Mouse (Mus musculus): ENCODE measurements around the gene Nudt6. TPM values are rescaled to one million over a fixed set of nuclear protein-coding genes. Genes with fewer than 3 reads are reported as not detected.

The Nudt6 gene
- total RNA-seq (2021) = 10 to 100 TPM; 15.0 to 15.1 TPM

- DNase-seq = peak; percentile 93
Measured at GRCm38 (mm10) chr3:37420072-37420471, at the start of gene Nudt6. Gene Nudt6, minus strand, starts transcription at chr3:37420211.

- no peak for DNase-seq
Measured at GRCm38 (mm10) chr3:37469353-37469752, 49.3 kb upstream of the Nudt6 start.

- DNase-seq = no peak
Measured at GRCm38 (mm10) chr3:37468170-37468569, 48.2 kb upstream of the Nudt6 start.

- no peak for DNase-seq
Measured at GRCm38 (mm10) chr3:37455992-37456391, 36.0 kb upstream of the Nudt6 start.

GRCm38 (mm10) chr3:37443409-37443808 lies 23.4 kb upstream of the Nudt6 start:
- DNase-seq = no peak

- DNase-seq = peak; percentile 45
Measured at GRCm38 (mm10) chr3:37439770-37440169, 19.8 kb upstream of the Nudt6 start.

- no peak for DNase-seq
Measured at GRCm38 (mm10) chr3:37430359-37430758, 10.3 kb upstream of the Nudt6 start.

GRCm38 (mm10) chr3:37426069-37426468 lies 6.1 kb upstream of the Nudt6 start:
- no peak for DNase-seq

GRCm38 (mm10) chr3:37421179-37421578 lies 1.2 kb upstream of the Nudt6 start:
- no peak for DNase-seq

GRCm38 (mm10) chr3:37420641-37421040 lies 630 bp upstream of the Nudt6 start:
- no peak for DNase-seq

GRCm38 (mm10) chr3:37419458-37419991 lies 486 bp downstream of the Nudt6 start, which contains the start of gene Spata5:
Gene Spata5, plus strand, starts transcription at chr3:37419896.
- DNase-seq = peak; percentile 98

GRCm38 (mm10) chr3:37418961-37419457 lies 1.0 kb downstream of the Nudt6 start:
- no peak for DNase-seq

- no peak for DNase-seq
Measured at GRCm38 (mm10) chr3:37418341-37418740, 1.7 kb downstream of the Nudt6 start.

GRCm38 (mm10) chr3:37414413-37414960 lies 5.5 kb downstream of the Nudt6 start:
- peak; percentile 88 for DNase-seq

- no peak for DNase-seq
Measured at GRCm38 (mm10) chr3:37413446-37413845, 6.6 kb downstream of the Nudt6 start.

GRCm38 (mm10) chr3:37407598-37407997 lies 12.4 kb downstream of the Nudt6 start:
- no peak for DNase-seq

- DNase-seq = peak; percentile 45
Measured at GRCm38 (mm10) chr3:37401729-37402610, 18.0 kb downstream of the Nudt6 start.

GRCm38 (mm10) chr3:37398661-37399395 lies 21.2 kb downstream of the Nudt6 start:
- peak; percentile 84 for DNase-seq

GRCm38 (mm10) chr3:37397646-37398045 lies 22.4 kb downstream of the Nudt6 start:
- DNase-seq = no peak

GRCm38 (mm10) chr3:37396930-37397608 lies 22.9 kb downstream of the Nudt6 start:
- DNase-seq = no peak

GRCm38 (mm10) chr3:37387310-37387709 lies 32.7 kb downstream of the Nudt6 start:
- DNase-seq = no peak

Data from heart, postnatal 4 days (tissue).